Mouse (Mus musculus): Measurements from ENCODE around the gene Cdc42ep3.

Gene Cdc42ep3

DNA sequence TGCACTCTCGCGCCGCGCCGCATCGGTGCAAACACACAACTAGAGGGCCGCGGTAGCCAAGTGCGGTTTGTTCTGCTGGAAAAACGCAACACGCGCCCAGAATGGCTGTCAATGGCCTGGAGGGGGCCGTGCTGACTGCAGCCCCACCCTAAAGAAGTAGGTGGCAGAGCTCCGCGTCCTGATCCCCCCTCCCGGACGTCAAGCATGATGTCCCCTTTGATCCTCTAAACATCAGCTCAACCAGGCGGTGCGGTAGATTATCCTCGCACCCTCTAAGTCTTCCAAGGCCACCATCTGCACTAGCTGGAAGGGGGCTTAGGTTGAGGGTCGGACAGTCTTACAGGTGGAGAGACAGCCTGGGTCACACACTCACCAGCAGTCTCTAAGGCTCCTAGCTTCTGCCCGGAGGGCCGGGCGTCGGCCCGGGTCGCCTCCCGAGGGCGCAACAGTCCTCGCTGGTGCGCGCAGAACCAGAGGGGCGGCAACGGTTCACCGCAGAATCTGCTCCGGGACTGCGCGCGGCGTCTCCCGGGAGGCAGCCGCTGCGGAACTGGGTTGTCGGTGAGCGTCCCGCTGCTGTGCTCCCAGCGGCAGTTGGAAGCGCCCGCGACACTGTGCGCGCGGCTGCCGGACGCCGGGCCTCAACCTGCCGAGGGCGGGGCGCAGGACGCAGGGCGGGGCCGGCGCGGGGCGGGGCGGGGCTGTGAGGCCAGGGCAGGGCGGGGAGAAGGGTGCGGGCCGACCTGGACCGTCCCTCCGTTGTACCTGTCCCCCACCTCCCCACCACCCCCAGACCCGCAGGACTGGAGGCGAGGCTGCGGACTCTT is at the start of gene Cdc42ep3:
Gene Cdc42ep3, minus strand, starts transcription at position 648 of the 827 bp plus-strand sequence.
- DNase-seq, result peak; percentile 82

DNA sequence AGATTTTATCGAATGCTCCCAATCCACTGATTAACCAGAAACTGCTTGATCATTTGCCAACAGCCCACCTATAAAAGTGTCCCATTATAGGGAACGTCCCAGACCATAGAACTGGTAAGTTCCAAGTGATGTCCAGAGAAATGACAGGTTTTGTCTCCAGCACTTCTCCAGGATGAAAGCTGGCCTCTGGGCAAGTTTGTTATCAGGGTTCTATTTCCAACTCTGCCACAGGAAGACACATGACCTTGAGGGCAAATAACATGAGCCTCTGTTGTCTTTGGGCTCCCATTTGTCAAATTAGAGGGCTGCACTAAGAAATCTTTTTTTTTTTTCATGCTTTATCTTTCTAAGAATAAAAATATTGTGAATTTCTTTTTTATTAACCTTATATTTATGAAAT is 45.5 kb upstream of the Cdc42ep3 start:
- DNase-seq, result no peak

GRCm38 (mm10) chr17:79398416-79398815 is 43.5 kb upstream of the Cdc42ep3 start:
- no peak for DNase-seq

DNA sequence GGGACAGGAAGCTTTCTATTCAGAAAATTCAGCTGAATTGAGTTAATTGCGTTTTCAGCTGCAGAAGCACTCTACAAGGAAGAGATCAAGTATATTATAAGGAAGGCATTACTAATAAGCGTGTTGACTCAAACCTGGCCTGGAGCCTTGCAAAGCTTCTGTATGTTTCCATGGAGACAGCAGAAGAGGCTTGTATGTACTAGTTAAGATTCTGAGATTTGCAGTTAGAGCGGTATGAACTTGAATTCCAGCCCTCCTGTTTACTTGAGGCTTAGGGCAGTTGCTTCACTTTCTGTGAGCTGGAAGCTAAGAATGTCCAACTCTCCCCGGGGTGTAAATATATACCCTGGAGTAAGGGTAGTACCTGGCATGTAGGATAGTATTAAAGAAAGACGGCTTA is 39.9 kb upstream of the Cdc42ep3 start:
- no peak for DNase-seq

DNA sequence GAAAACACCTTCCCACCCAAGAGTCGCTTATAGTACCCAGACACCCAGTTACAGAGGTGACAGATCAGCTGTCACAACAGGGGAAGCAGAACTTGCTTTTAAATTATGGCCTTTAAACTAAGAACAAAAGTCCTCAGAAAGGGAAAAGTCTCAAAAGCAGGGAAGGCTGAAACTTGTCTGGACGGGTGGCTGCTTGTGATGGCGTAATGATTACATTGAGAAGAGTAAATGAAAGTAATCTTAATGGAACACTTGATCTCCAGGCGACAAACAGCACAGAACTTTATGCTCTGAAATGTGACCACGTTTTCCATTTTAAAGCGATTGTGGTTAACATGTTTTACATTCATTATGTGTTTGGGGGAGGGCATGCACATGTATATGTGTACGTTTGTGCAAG is 39.0 kb upstream of the Cdc42ep3 start:
- DNase-seq, result no peak

DNA sequence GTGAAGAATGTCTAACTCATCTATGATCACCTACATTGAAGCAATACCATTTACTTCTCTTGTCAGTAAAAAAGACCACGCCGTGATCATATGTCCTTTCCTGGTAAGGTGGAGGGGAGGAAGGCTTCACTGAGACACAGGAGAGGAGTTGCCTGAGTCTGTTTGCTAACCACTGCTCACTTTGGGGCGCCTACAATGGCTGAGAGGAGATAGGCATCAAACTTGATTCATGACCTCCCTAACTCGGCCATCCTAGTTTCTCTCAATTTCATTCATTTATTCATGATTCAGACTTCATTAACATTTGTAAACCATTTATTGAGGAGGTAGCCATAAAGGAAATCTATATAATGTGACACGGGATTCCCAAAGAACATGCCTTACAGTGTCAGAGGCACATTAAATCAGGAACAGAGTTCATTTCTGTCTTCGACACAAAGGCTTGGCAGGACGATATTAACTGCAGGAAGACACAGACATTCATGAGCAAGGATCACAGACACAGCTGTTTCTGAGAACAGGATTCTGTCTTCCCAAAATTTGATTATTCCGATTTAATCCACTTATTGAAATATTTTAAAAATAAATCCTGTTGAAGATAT is 32.7 kb upstream of the Cdc42ep3 start:
- no peak for DNase-seq

- DNase-seq, result no peak
Observed at GRCm38 (mm10) chr17:79381485-79381884, 26.6 kb upstream of the Cdc42ep3 start.

DNA sequence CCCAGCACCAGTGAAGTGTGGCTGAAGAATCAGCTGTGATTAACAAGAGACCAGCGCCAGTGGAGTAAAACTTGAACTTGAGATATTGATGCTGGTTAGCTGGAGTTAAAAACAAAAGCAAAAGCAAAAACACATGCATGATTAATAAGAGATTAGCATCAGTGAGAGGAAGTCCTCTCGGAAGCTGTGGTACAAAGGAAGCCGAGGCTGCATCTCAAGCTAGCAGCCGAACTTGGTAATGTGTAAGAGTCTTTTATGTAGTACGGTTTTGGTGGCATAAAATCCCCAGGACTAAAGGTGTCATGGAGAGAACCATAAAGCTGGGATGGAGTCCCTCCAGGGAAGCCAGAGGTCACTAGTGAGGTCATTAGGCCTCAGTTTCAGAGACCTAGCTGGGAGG is 24.3 kb upstream of the Cdc42ep3 start:
- DNase-seq, result no peak

DNA sequence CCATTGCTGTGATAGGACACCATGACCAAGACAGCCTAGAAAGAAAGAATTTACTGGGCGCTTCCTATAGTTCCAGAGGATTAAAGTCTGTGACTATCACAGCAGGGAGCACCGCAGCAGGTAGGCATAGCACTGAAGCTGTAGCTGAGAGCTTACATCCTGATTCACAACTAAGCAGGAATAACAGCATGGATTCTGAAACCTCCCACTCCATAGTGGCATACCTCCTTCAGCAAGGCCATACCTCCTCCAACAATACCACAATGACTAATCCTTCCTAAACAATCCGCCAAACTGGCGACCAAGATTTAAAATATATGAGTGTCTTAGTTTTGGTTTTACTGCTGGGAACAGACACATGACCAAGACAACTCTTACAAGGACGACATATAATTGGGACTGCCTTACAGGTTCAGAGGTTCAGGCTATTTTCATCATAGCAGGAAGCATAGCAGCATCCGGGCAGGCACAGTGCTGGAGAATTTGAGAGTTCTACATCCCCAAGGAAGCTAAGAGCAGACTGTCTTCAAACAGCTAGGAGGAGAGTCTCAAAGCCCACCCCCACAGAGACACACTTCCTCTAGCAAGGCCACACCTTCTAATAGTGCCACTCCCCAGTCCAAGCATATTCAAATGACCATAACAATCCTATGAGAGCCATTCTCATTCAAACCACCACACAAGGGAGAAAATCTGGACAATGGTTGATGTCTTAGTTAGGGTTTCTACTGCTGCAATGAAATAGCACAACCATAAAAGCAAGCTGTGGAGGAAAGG is 21.7 kb upstream of the Cdc42ep3 start:
- no peak for DNase-seq

GRCm38 (mm10) chr17:79372973-79373372 is 18.1 kb upstream of the Cdc42ep3 start:
- no peak for DNase-seq

DNA sequence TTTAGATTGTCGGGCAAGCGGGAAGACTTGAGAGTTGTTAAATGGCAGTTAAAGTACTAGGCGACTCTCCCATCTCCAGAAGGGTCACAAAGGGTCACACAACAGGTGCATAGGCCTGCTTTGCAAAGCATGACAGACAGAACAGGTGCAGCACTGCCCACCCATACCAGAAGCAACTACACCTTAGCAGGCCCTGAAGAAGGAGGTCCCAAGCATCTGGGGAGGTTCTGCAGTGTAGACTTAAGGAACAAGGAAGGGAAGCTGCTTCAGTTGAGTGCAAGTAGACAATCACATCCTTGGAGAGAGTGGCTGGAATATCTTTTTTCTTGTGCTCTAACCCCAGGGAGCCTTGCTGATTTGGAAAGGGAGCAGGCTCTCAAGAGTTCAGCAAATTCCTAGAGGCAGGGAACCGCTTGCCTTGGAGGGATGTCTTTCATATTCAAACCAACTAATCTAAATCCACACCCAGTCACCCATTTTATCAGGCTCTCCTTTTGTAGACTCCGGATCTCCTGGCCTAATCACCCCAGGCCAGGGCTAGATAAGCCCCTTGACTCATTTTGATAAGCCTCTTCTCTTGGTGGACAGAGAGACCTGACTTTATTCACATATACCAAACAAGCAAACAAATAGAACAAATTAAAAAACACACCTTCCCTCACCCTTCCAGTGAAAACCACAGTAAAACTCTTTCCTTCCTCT is 10.0 kb upstream of the Cdc42ep3 start:
- no peak for DNase-seq

GRCm38 (mm10) chr17:79356071-79356601 is 1.2 kb upstream of the Cdc42ep3 start:
- no peak for DNase-seq

- DNase-seq, result peak; percentile 91
Observed at GRCm38 (mm10) chr17:79355271-79355991, 540 bp upstream of the Cdc42ep3 start.

DNA sequence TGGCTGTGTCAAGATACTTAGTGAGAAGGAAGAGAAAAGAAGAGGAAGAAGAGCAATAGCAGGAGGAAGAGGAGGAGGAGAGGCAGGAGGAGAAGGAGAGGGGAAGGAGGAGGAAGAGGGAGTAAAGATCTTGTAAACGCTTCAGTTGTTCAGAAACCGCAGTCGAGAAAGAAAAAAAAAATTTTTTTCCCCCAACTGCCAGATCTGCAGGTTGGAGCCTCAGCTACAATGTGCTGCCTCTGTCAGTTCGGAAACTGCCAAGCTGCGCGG is 782 bp downstream of the Cdc42ep3 start:
- DNase-seq, result no peak

DNA sequence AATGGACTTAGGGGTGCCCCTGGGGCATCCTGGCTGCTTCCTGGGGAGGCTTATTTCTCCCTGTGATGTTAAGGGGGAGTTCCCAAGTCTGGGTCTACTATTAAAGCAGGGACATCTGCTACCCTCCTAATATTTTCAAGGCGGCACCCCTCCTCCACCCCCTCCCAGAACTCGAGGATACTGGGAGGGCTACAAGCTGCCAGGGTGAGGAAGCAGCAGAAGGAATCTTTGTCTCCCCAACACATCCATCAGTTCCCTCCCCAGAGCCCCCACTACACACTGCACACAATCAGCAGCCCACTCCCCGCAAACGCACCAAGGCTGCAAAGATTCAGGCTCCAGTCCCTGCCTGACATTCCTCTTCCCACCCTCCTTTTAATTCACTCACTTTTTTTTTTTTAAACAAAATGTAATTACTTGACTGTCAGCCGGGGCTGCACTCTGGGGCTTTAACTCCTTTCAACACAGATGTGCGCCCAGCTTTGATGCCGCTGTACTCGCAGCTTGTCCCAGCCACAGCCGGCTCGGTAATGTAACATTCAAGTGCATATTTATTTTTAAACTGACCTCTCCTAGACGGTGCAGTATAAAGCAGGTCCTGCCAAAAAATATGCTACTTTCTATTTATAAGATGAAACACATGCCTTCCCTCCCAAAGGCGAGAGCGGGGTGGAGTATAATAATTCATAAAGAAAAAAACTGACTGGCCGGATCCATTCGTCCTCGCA is 1.3 kb downstream of the Cdc42ep3 start:
- DNase-seq, result peak; percentile 38

DNA sequence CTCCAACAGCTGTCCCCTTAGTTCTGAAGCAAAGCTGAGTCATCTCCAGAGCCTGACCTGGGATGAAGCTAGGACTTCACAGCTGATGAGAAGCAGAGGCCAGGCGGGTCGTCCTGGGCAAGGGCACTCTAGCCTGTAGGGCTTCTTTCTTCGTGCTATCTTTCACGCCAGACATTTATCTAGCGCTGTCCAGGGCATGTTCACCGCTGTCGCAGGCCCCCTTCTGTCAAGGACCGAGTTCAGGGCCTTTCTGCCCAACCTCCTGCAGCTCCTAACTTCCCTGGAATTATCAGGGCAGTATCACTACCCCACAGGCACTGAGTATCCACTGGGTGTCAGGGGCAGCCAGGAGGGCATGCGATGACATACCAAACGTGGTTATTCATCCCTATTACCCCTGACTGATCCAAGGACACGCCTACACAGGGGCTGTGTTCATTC is 4.1 kb downstream of the Cdc42ep3 start:
- DNase-seq, result no peak

GRCm38 (mm10) chr17:79349371-79349770 is 5.5 kb downstream of the Cdc42ep3 start:
- no peak for DNase-seq

DNA sequence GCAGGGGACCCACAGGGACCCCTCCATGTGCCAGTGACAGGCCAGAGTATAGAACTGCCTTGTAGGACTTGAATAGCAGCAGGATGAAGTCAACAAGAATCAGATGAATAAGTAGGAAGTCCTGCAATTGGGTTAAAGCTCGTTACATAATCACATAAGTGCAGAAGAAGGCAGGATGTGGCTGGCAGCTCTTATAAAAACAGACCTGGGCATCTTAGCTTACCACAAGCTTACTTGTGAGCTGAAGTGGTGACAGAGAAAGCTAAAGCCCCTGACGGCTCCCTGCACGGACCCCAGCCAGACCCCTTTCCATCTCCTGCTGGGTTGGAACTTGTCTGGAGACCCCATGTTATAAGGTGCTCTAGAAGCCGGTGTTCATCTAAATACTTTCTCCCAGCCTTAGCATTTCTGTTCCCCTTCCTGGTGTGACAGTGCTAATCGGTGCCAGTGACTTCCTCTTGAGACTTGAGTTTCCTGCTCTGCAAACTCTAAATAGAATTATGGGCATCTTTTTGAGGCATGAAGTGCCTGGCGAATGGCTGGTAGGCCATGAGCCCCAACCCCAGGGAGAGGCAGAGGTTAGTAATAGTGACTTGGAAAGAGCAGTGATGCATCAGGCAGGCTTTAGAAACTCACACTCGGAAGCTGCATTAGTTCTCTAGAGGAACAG is 6.8 kb downstream of the Cdc42ep3 start:
- no peak for DNase-seq

GRCm38 (mm10) chr17:79347291-79347690 is 7.6 kb downstream of the Cdc42ep3 start:
- no peak for DNase-seq

GRCm38 (mm10) chr17:79345001-79345709 is 9.7 kb downstream of the Cdc42ep3 start:
- DNase-seq, result no peak

All from cerebellum, adult 9-11 months (tissue).